Mouse (Mus musculus) kidney, adult 2 months (tissue): ENCODE measurements around the gene Gm9495. TPM values are rescaled to one million over a fixed set of nuclear protein-coding genes. Genes with fewer than 3 reads are reported as not detected.
A peak's percentile ranks its signal among the peaks of the same experiment; 100 is the strongest.

ENCODE experiments used
- DNase-seq: peaks from one replicate; pipeline ENCODE4 v3.0.0; 2021
- H3K27ac ChIP-seq: fragments of 200-500 bp; 2 replicates; pipeline ENCODE4 v1.5.1; 2012; ENCODE audit warnings: low read depth, low read length, control low read depth, inconsistent platforms; ENCODE audit not compliant: insufficient read depth
- H3K27me3 ChIP-seq: fragments of 200-500 bp; replicated peaks from 2 replicates; pipeline ENCODE4 v1.6.1; 2012; ENCODE audit warnings: mild to moderate bottlenecking, moderate library complexity, low read length, inconsistent platforms; ENCODE audit not compliant: control insufficient read depth, insufficient read depth
- H3K36me3 ChIP-seq: fragments of 200-500 bp; 2 replicates; pipeline ENCODE4 v1.6.1; 2012; ENCODE audit warnings: mild to moderate bottlenecking, moderate library complexity, low read length, inconsistent platforms; ENCODE audit not compliant: control insufficient read depth, insufficient read depth
- H3K4me1 ChIP-seq: fragments of 200-500 bp; 2 replicates; pipeline ENCODE4 v1.6.1; 2011; ENCODE audit warnings: low read length; ENCODE audit not compliant: control insufficient read depth, insufficient read depth
- H3K4me3 ChIP-seq: fragments of 200-500 bp; 2 replicates; pipeline ENCODE4 v1.5.1; 2011; ENCODE audit warnings: mild to moderate bottlenecking, low read depth, low read length, control low read depth; ENCODE audit not compliant: insufficient read depth
- CTCF ChIP-seq: fragments of 200-500 bp; conservative IDR thresholded peaks from 2 replicates; pipeline ENCODE4 v1.5.1; 2011; ENCODE audit warnings: low read depth, mild to moderate bottlenecking, control low read depth, low read length, moderate library complexity, mixed read lengths; ENCODE audit not compliant: insufficient read depth, insufficient read length
- POLR2A ChIP-seq: fragments of 200-500 bp; IDR thresholded peaks from one replicate; pipeline ENCODE4 v1.6.1; 2011; ENCODE audit warnings: low read depth, low read length, control low read depth
- WGBS: fragments of 180-500 bp; shearing (Covaris S2); methylation state at CpG from one replicate; pipeline ENCODE4 v1.1.7; 2018; 5-methylcytosine and 5-hydroxymethylcytosine counted together
- polyA plus RNA-seq: library from polyadenylated mRNA; depleted of rRNA; stranded (reverse); fragments of >200 nt; gene quantifications from 2 replicates; pipeline ENCODE4 v1.2.3, GENCODE M21; 2012; rRNA removed

Gene Gm9495
- polyA plus RNA-seq, 1 experiment, result not detected

DNA sequence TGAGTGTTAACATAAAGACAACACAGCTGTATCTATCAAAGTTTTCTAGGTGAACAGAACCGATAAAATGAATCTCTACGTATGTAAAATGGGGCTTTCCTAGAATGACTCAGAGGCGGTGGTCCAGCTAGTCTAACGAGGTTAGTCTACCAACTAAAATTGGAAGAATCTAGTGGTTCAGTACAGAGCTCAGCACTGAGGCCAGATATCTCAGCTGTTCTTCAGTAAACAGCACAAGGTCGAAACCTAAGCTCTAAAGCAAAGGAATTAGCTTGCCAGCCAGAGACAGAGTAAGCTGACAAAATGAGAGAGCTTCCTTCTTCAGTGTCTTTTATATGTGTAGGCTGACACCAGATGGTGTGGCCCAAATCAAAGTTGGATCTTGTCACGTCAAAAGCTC lies 57.2 kb downstream of the Gm9495 start:
- no peak overlapping the region for H3K27ac ChIP-seq
- DNase-seq, result no peak
- no peaks in the 10 kb centered on the region for H3K36me3 ChIP-seq
- 0 out of 2 replicates have a peak, but pooled peaks cover 2% of the 10 kb centered on the region for H3K4me1 ChIP-seq
- TF ChIP-seq POLR2A (no peak), CTCF (no peak)
- H3K27me3 ChIP-seq, result no peaks in the 10 kb centered on the region
- no peak overlapping the region for H3K4me3 ChIP-seq
- WGBS, result 74% methylated on average over 6 of the region's 6 CpGs

DNA sequence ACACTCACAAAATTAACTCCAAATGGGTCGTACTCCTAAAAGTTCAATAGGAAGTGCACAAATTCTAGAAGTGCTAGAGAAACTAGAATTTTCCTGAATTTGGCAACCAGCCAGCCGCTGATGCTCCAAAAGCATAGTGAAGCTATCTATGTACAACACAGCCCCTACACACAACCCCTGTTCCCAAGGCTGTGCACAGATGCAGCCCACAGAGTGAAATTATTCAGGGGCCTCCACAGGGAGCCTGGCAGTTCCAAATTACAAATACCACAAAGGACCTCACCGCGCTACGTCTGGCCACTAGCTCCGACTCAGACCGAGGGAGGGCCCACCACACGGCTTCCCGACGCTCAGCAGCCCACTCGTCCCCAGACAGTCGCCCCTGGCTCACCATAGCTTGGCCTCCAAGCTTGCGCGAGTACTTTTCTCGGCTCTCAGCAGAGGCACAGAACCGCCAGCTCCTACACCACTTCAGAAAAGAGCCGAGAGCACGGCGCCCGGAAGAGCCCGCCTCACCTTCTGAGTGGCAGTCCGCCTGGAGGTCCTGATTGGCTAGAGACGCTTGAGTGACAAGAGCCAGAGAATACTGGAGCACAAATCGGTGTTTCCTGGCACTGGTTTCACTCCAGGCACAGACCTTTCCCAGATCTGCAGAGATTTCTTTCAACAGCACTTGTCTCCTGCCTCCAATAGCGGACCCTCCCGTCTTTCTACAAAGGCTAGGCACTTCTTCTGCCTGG lies 58.1 kb downstream of the Gm9495 start:
- WGBS, result 1% methylated on average over 26 of the region's 26 CpGs
- no peaks in the 10 kb centered on the region for H3K27me3 ChIP-seq
- peak; percentile 97 for DNase-seq
- no peaks in the 10 kb centered on the region for H3K36me3 ChIP-seq
- H3K27ac ChIP-seq, result peak overlapping the region; percentile 93
- H3K4me3 ChIP-seq, result peak overlapping the region; percentile 98
- TF ChIP-seq CTCF (no peak), POLR2A (peak; percentile 39)
- 0 out of 2 replicates have a peak, but pooled peaks cover 2% of the 10 kb centered on the region for H3K4me1 ChIP-seq

DNA sequence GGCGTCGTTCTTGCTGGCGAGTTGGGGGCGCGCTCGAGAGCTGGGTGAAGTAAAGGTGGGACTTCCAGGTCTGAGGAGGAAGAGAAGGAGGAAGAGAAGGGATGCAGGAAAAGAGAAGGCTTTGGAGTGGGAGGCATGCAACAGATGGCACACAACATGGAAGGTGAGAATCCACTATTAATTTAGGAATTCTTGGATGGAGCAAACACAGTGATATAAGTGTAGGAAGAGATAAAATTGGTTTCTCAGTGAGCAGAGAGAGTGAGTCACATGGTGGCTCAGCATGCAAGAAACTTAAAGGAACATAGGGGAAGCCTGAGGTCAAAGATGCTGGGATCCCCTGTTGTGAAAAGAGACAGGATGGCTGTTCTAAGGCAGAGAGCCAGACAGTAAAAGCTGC lies 69.0 kb downstream of the Gm9495 start:
- H3K36me3 ChIP-seq, result peaks cover 5% of the 10 kb centered on the region
- no peaks in the 10 kb centered on the region for H3K4me1 ChIP-seq
- no peak for TF ChIP-seq POLR2A
- no peak for TF ChIP-seq CTCF
- 98% methylated on average over 6 of the region's 6 CpGs for WGBS
- no peak for DNase-seq
- no peaks in the 10 kb centered on the region for H3K27me3 ChIP-seq
- no peak overlapping the region for H3K4me3 ChIP-seq
- H3K27ac ChIP-seq, result no peak overlapping the region

Other genes with a start within 250 kb of the Gm9495 start
- 2.5 and 3.0 TPM in 2 replicates for gene Zfp930, start 244.5 kb downstream of the Gm9495 start, polyA plus RNA-seq
- 0.20 and 0.27 TPM in 2 replicates for gene D130040H23Rik, start 182.5 kb downstream of the Gm9495 start, polyA plus RNA-seq
- not detected in 2 replicates for gene Gm7697, start 69.4 kb upstream of the Gm9495 start, polyA plus RNA-seq
- gene Zfp868, start 172.0 kb upstream of the Gm9495 start, polyA plus RNA-seq, result 4.0 and 4.3 TPM in 2 replicates
- gene Zfp964, start 200.9 kb upstream of the Gm9495 start, polyA plus RNA-seq, result 0.80 and 0.97 TPM in 2 replicates